Mouse (Mus musculus) ES-E14 (cell line): Measurements from ENCODE around the gene Pex10. TPM values are rescaled to one million over a fixed set of nuclear protein-coding genes. Genes with fewer than 3 reads are reported as not detected.
"Not testable (repeated sequence)": the region's sequence is repeated elsewhere in the genome, so short reads cannot be mapped to it uniquely, and the experiment has no call there.

Source experiments
- DNase-seq: peaks from one replicate; pipeline ENCODE4 v3.0.0-alpha.2; 2013; ENCODE audit warnings: low read depth, low spot score
- H3K27ac ChIP-seq: 2 replicates; pipeline ENCODE4 v1.5.1; 2012; ENCODE audit warnings: low read depth, mild to moderate bottlenecking, low read length, moderate library complexity, mixed read lengths; ENCODE audit not compliant: poor library complexity, insufficient read depth, severe bottlenecking
- H3K36me3 ChIP-seq: 2 replicates; pipeline ENCODE4 v1.6.1; 2012; ENCODE audit warnings: mild to moderate bottlenecking, low read length, moderate library complexity, mixed read lengths; ENCODE audit not compliant: control insufficient read depth, poor library complexity, insufficient read depth, severe bottlenecking
- H3K4me1 ChIP-seq, 2 experiments: fragments of 150-350 bp in 1 of 2; sonication (generic) in 1 of 2; 2 replicates each; pipeline ENCODE4 v1.6.1; 2012; ENCODE audit warnings: low read length in 2 of 2, mild to moderate bottlenecking in 1 of 2, mixed read lengths in 1 of 2; ENCODE audit not compliant: control insufficient read depth in 2 of 2, insufficient read depth in 2 of 2, poor library complexity in 1 of 2
- H3K4me3 ChIP-seq, 2 experiments: fragments of 150-350 bp in 1 of 2; sonication (generic) in 1 of 2; 2 replicates each; pipeline ENCODE4 v1.5.1; 2012; ENCODE audit warnings: low read length in 2 of 2, low read depth in 1 of 2, mild to moderate bottlenecking in 1 of 2, mixed read lengths in 1 of 2; ENCODE audit not compliant: insufficient read depth in 1 of 2, poor library complexity in 1 of 2, severe bottlenecking in 1 of 2
- H3K9ac ChIP-seq: 2 replicates; pipeline ENCODE4 v1.6.1; 2012; ENCODE audit warnings: low read depth, mild to moderate bottlenecking, low read length, mixed read lengths; ENCODE audit not compliant: poor library complexity, insufficient read depth, severe bottlenecking
- H3K9me3 ChIP-seq: fragments of 150-350 bp; sonication (generic); 2 replicates; pipeline ENCODE4 v1.6.1; 2012; ENCODE audit warnings: low read depth, mild to moderate bottlenecking, low read length; ENCODE audit not compliant: control insufficient read depth, insufficient read depth
- CHD2 ChIP-seq: IDR thresholded peaks from 2 replicates; pipeline ENCODE4 v1.6.1; 2014; ENCODE audit warnings: mild to moderate bottlenecking, low read depth, low read length, inconsistent platforms
- HCFC1 ChIP-seq: IDR thresholded peaks from 2 replicates; pipeline ENCODE4 v1.6.1; 2012; ENCODE audit warnings: low read length, inconsistent platforms, borderline replicate concordance; ENCODE audit not compliant: insufficient read depth
- MAFK ChIP-seq: IDR thresholded peaks from 2 replicates; pipeline ENCODE4 v1.6.1; 2014; ENCODE audit warnings: mild to moderate bottlenecking, low read depth, low read length, inconsistent platforms; ENCODE audit not compliant: insufficient read depth
- ZC3H11A ChIP-seq: IDR thresholded peaks from 2 replicates; pipeline ENCODE4 v1.6.1; 2012; ENCODE audit warnings: low read depth, mild to moderate bottlenecking, inconsistent platforms, low read length, borderline replicate concordance
- ZNF384 ChIP-seq: IDR thresholded peaks from 2 replicates; pipeline ENCODE4 v1.6.1; 2012; ENCODE audit warnings: low read depth, low read length, inconsistent platforms
- in situ Hi-C, 2 experiments: fragments of 600-800 bp; cut with MboI; formaldehyde crosslinking; loops; one replicate each; pipeline ENCODE4 v1.15.1; 2025; ENCODE audit warnings: low sequenced_read_pairs in 2 of 2, inconsistent platforms in 1 of 2; ENCODE audit not compliant: unreplicated experiment in 2 of 2
- total RNA-seq: library from RNA; depleted of rRNA; stranded (reverse); fragments of 300-350 nt; gene quantifications from 2 replicates; pipeline ENCODE4 v1.2.3, GENCODE M21; 2012

Gene Pex10
- total RNA-seq, 1 experiment: 38.6 TPM

GRCm38 (mm10) chr4:155070921-155071320, 4.1 kb downstream of the Pex10 start:
- in situ Hi-C loops: no loop called here
- peaks cover 0 to 4% of the 10 kb centered on the region in 2 experiments; a peak in 1 of 4 replicates for H3K4me1 ChIP-seq
- H3K9me3 ChIP-seq: no peaks in the 10 kb centered on the region
- TF ChIP-seq MAFK (no peak), CHD2 (no peak), ZC3H11A (no peak), ZNF384 (no peak), HCFC1 (no peak)
- H3K36me3 ChIP-seq: peaks cover 59% of the 10 kb centered on the region
- DNase-seq: no peak
- H3K9ac ChIP-seq: no peak overlapping the region
- H3K4me3 ChIP-seq: no peak overlapping the region
- H3K27ac ChIP-seq: no peak overlapping the region

- Histone ChIP-seq H3K4me1 (peaks cover 0 to 11% of the 10 kb centered on the region in 2 experiments; a peak in 1 of 4 replicates), H3K27ac (no peak overlapping the region), H3K9ac (no peak overlapping the region), H3K9me3 (no peaks in the 10 kb centered on the region), H3K36me3 (peaks cover 68% of the 10 kb centered on the region), H3K4me3 (no peak overlapping the region)
- in situ Hi-C loops: no loop called here
- no peak for DNase-seq
- TF ChIP-seq ZC3H11A: no peak
- no peak for TF ChIP-seq ZNF384
- no peak for TF ChIP-seq MAFK
- TF ChIP-seq HCFC1: no peak
- TF ChIP-seq CHD2: no peak
Measured at GRCm38 (mm10) chr4:155074418-155074817, 7.6 kb downstream of the Pex10 start.

GRCm38 (mm10) chr4:155075137-155075536, 8.3 kb downstream of the Pex10 start:
- Histone ChIP-seq H3K9me3 (no peaks in the 10 kb centered on the region), H3K27ac (no peak overlapping the region), H3K9ac (no peak overlapping the region), H3K4me1 (peaks cover 0 to 11% of the 10 kb centered on the region in 2 experiments; a peak in 1 of 4 replicates), H3K4me3 (no peak overlapping the region), H3K36me3 (peaks cover 64% of the 10 kb centered on the region)
- TF ChIP-seq HCFC1: no peak
- no peak for TF ChIP-seq ZC3H11A
- no peak for TF ChIP-seq MAFK
- no peak for TF ChIP-seq ZNF384
- no peak for TF ChIP-seq CHD2
- DNase-seq: no peak
- in situ Hi-C loops: no loop called here

GRCm38 (mm10) chr4:155075813-155076212, 9.0 kb downstream of the Pex10 start:
- H3K36me3 ChIP-seq: peaks cover 62% of the 10 kb centered on the region
- H3K27ac ChIP-seq: no peak overlapping the region
- no peak overlapping the region for H3K4me3 ChIP-seq
- no peak for TF ChIP-seq MAFK
- TF ChIP-seq HCFC1: no peak
- no peak for TF ChIP-seq ZNF384
- no peak for TF ChIP-seq CHD2
- no peak for TF ChIP-seq ZC3H11A
- H3K4me1 ChIP-seq: peaks cover 0 to 11% of the 10 kb centered on the region in 2 experiments; a peak in 1 of 4 replicates
- DNase-seq: no peak
- H3K9me3 ChIP-seq: no peaks in the 10 kb centered on the region
- in situ Hi-C loops: no loop called here
- no peak overlapping the region for H3K9ac ChIP-seq

GRCm38 (mm10) chr4:155076677-155077076, 9.9 kb downstream of the Pex10 start:
- no peak for TF ChIP-seq MAFK
- TF ChIP-seq ZC3H11A: no peak
- no peak for TF ChIP-seq CHD2
- no peak for TF ChIP-seq ZNF384
- TF ChIP-seq HCFC1: no peak
- Histone ChIP-seq H3K4me1 (peaks cover 0 to 11% of the 10 kb centered on the region in 2 experiments; a peak in 1 of 4 replicates), H3K27ac (no peak overlapping the region), H3K9me3 (no peaks in the 10 kb centered on the region), H3K9ac (no peak overlapping the region), H3K36me3 (peaks cover 55% of the 10 kb centered on the region), H3K4me3 (no peak overlapping the region)
- in situ Hi-C loops: no loop called here
- no peak for DNase-seq

GRCm38 (mm10) chr4:155078808-155079207, 12.0 kb downstream of the Pex10 start:
- peaks cover 52% of the 10 kb centered on the region for H3K36me3 ChIP-seq
- H3K9ac ChIP-seq, H3K4me3 ChIP-seq, in situ Hi-C loops, DNase-seq, H3K27ac ChIP-seq, H3K9me3 ChIP-seq: not testable (repeated sequence)
- peaks cover 0 to 11% of the 10 kb centered on the region in 2 experiments; a peak in 1 of 4 replicates for H3K4me1 ChIP-seq
